Mouse (Mus musculus): ENCODE data around the gene Scamp1.

DNA sequence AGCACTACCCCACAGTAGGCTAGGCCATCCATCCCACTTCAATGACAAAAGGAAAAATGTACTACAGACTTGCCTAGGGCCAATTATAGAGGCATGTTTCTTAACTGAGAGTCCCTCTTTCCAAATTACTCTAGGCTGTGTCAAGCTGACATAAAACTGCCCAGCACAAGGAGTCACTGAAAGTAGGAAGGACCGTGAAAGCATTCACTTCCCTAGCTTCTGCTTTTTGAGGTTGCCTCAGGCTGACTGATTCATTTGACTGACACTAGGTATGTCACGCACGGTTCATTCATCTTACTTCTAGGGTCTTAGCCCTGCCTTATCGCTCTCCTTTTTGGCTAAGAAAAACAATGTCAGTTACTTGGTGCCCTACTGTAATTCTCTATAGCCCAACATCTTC is 36.8 kb upstream of the Scamp1 start:
- TF ChIP-seq CTCF (IDR thresholded peaks at IDR 0.05; ENCODE audit: control insufficient read depth, insufficient read depth, insufficient replicate concordance, low read depth, low read length) (no peak), POLR2A (IDR thresholded peaks at IDR 0.05; ENCODE audit: control insufficient read depth, low read depth, low read length) (no peak)
